Mouse (Mus musculus) ES-Bruce4 (cell line): ENCODE measurements around the gene Gramd1b.
"Not testable (repeated sequence)": the region's sequence is repeated elsewhere in the genome, so short reads cannot be mapped to it uniquely, and the experiment has no call there.

Experiments used
- CTCF ChIP-seq: IDR thresholded peaks from one replicate; pipeline ENCODE4 v1.8.1; 2011; ENCODE audit warnings: low read depth, low read length
- EP300 ChIP-seq: IDR thresholded peaks from 2 replicates; pipeline ENCODE4 v1.6.1; 2011; ENCODE audit warnings: low read depth, low read length; ENCODE audit not compliant: insufficient read depth
- POLR2A ChIP-seq: IDR thresholded peaks from one replicate; pipeline ENCODE4 v1.8.1; 2011; ENCODE audit warnings: low read length; ENCODE audit not compliant: insufficient read depth

DNA sequence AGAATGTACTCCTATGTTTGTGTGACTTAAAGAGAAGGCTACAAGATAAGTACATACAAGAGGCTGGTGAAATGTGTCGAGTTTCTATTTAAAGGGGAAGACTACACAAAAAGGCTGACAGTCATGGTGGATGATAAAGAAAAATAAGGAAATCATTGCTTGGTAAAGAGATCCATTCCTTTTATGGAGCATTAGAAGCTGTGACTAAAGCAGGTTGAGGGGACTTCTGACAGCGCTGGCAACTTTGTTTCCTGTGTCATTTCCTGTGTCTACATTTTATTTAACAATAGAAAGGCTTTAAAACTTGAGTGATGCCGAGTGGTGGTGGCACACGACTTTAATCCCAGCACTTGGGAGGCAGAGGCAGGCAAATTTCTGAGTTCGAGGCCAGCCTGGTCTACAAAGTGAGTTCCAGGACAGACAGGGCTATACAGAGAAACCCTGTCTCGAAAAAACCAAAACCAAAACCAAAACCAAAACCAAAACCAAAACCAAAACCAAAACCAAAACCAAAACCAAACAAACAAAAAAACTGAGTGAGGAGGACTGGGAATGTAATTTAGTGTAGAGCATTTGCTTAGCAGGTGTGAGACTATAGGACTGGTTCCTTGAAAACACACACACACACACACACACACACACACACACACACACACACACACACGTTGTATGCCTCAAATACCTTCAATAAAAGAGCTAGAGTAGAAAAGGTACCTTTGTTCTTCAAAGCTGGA, 48.7 kb downstream of the Gramd1b start:
- TF ChIP-seq POLR2A, CTCF, EP300: not testable (repeated sequence)
